Mouse (Mus musculus): Measurements from ENCODE around the gene Cdan1.
"Not testable (repeated sequence)": the region's sequence is repeated elsewhere in the genome, so short reads cannot be mapped to it uniquely, and the experiment has no call there.

Gene Cdan1

GRCm38 (mm10) chr2:120745496-120745895 lies 104.4 kb downstream of the Cdan1 start:
- no peak for DNase-seq (ENCODE audit: low spot score in 2 of 2)

- DNase-seq (ENCODE audit: low spot score in 2 of 2), result no peak
Observed at GRCm38 (mm10) chr2:120731877-120732530, 117.9 kb downstream of the Cdan1 start.

GRCm38 (mm10) chr2:120731167-120731862 lies 118.6 kb downstream of the Cdan1 start:
- peak; percentile 92 for DNase-seq (ENCODE audit: low spot score in 2 of 2)

DNA sequence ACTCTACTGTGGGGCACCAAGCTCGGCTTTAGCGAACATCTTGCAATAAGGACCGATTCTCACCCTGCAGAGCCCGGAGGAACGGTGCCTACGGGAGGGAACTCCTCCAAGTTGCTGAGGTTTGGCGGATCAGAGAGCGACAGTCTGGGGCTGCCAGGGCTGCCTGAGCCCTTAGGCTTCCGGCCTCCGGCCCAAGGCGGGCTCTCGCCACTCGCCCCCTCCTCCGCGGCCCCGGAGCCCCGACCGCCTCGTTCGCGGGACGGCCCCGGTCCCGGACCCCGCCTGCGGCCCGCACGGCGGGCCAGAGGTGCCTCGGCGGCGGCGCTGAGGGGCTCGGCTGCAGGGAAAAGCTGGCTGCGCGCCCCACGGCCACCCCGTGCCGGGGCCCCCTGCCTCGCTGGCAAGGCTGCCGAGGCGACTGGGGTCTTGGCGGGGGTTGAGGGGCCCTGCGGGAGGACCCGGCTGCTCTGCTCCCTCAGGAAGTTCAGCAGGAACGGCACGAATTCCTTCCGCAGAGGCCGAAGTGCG lies 119.2 kb downstream of the Cdan1 start:
- DNase-seq (ENCODE audit: low spot score in 2 of 2), result peak; percentile 15 to 24

DNA sequence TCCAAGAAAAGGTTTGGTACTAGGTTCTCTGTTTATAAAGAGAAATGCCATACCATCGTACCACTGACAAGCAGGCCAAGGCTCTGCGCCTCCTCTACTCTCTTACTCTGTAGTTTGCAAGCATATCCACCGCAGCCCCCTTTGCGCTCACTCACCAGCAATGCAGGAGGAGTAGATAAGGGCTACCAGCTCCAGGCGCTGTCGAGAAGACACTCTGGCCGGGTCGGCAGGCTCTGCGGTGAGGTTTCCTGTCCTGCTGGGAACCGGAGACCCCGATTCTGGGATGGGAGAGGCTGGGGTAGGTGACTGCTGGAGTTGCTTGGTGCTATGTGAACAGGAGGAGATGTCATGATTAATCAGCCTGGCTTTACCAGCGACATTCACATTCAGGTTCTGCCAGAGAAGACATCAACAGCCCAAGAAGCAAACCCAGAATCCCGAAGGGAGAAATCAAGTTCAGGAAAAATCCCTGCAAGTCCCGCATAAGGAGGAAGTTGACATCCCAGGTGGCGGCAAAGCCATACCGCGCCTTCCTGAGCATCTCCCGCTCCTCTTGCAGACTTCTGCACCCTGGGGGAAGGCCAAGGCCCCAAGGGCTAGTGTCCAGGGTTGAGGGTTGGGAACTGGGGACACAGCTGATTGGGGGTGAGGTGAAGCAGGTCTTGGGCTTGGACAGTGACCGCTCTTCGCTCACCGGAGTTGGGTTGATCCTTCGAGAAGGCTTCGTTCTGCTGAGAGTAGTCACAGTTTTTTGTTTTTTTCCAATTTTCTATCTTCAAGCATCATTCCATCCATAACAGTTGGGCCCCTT lies 119.9 kb downstream of the Cdan1 start:
- DNase-seq (ENCODE audit: low spot score in 2 of 2), result peak; percentile 21 to 26

DNA sequence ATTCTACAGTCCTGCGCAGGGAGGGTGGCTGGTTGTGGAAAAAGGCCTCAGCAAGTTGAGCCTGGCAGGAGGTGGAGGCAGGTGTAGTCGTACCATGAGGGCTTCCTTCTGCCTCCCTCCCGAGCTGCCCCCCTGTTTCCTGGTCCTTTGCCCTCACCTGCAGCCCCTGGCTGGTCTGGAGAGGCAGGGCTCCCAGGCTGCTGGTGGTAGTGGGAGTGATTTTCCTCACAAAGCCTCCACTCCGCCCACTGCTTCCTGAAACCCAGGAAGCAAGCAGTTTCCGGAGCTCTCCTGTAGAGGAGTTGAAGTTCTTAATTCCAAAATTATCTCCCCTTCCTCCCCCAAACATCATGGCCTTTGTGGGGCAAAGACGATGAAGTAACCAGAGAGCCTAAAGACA lies 125.8 kb downstream of the Cdan1 start:
- DNase-seq (ENCODE audit: low spot score in 2 of 2), result no peak

DNA sequence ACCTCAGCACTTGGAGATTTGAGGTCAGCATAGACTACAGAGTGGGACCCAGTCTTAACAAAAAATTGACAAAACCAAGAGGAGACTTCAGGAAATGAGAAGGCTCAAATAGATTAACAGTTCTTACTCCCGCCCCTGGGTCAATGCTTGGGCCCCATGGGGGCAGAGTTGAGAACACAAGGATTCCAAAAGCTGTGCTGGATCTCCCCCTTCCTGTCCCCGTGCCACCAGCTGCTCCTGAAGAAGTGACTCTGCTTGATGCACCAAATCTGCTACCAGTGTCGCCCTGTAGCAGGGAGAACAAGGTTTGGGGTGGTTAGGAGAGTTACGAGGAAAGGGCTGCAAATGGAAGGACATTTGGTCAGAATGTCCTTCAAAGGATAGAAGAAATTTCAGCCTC lies 126.3 kb downstream of the Cdan1 start:
- no peak for DNase-seq (ENCODE audit: low spot score in 2 of 2)

GRCm38 (mm10) chr2:120722491-120722890 lies 127.4 kb downstream of the Cdan1 start:
- DNase-seq (ENCODE audit: low spot score in 2 of 2), result no peak

DNA sequence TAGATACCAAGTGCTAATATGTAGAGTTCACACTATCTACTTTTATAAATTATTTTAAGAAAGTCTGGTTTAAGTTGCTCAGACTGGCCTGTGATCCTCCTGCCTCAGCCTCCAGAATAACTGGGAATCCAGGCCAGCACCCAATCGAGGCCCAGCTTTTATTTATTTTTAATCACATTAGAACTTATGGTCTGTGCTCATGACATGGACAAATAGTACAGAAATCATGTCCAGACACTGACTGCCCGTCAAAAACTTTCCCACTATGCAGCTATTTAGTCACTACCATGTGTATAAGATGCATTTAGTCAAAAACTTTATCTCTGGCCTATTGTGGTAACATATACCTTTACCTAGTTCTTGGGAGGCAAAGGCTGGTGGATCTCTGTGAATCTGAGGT lies 128.0 kb downstream of the Cdan1 start:
- no peak for DNase-seq (ENCODE audit: low spot score in 2 of 2)

DNA sequence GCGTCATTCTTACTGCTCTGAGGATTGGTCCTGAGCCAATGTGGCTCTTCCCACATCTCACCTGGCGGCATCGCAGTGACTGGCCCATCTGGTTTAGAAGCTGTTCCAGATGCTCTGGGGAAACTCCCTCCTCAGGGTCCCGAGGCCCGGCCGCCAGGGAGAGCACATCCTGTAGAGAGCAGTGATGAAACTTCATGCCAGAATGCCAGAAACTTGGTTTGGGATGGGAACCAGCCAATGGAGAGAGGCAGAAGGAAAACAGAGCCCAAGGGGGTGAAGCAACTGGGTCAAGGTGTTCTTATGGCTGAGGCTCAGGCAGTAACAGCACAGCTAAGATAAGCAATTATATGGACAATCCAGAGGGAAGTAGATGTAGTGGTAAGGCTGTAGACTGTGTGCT lies 129.1 kb downstream of the Cdan1 start:
- DNase-seq (ENCODE audit: low spot score in 2 of 2), result no peak

DNA sequence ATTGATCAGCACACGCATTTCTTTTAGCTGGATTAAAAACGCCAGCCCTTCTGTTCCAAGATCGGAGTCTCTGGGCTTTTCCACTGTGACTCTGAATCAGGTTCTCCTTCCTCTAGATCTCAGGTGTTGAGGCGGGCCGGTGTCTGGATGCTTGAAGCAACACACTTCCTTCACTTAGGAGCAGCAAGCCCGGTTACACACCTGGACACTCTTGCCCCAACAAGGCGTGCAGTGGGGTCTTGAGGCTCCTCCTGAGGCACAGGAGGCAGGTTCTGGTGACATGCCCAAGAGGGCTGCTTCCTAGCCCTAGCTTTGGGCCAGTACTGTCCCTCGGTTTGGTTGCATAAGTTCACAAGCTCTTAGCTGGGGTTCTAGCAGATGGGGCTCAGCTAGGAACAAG lies 131.4 kb downstream of the Cdan1 start:
- no peak for DNase-seq (ENCODE audit: low spot score in 2 of 2)

- no peak for DNase-seq (ENCODE audit: low spot score in 2 of 2)
Observed at GRCm38 (mm10) chr2:120713441-120713840, 136.5 kb downstream of the Cdan1 start.

GRCm38 (mm10) chr2:120710948-120711347 lies 139.0 kb downstream of the Cdan1 start:
- no peak for DNase-seq (ENCODE audit: low spot score in 2 of 2)

- no peak for DNase-seq (ENCODE audit: low spot score in 2 of 2)
Observed at GRCm38 (mm10) chr2:120710154-120710553, 139.8 kb downstream of the Cdan1 start.

- no peak for DNase-seq (ENCODE audit: low spot score in 2 of 2)
Observed at GRCm38 (mm10) chr2:120707041-120707440, 142.9 kb downstream of the Cdan1 start.

GRCm38 (mm10) chr2:120702675-120703074 lies 147.3 kb downstream of the Cdan1 start:
- DNase-seq (ENCODE audit: low spot score in 2 of 2), result no peak

GRCm38 (mm10) chr2:120700379-120700885 lies 149.5 kb downstream of the Cdan1 start:
- DNase-seq (ENCODE audit: low spot score in 2 of 2), result no peak

- DNase-seq (ENCODE audit: low spot score in 2 of 2), result no peak
Observed at GRCm38 (mm10) chr2:120697767-120698166, 152.2 kb downstream of the Cdan1 start.

GRCm38 (mm10) chr2:120681151-120681550 lies 168.8 kb downstream of the Cdan1 start:
- not testable (repeated sequence) for DNase-seq (ENCODE audit: low spot score in 2 of 2)

DNA sequence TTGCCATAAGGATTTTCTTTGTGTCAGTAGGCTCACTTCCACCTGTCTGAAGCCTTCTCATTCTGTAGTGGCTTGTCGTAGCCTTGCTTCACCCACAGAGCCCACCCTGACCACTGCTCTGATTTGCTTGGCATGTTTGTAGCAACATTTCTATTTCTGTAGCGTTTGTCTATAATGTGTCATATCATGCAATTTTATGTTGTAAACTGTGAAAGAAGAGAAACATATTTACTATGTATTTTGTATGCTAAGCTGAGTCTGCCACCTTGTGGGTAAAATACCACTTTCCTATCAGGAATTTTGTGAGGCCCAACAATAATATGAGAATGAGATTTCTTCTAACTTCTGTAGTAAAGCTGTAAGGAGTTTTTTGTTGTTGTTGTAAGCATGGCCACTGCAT lies 179.7 kb downstream of the Cdan1 start:
- DNase-seq (ENCODE audit: low spot score in 2 of 2), result no peak

- no peak for DNase-seq (ENCODE audit: low spot score in 2 of 2)
Observed at GRCm38 (mm10) chr2:120667446-120667845, 182.5 kb downstream of the Cdan1 start.
